Mouse (Mus musculus) spleen, postnatal 4 days (tissue): ENCODE results near the gene Iqschfp.

Source experiments
- DNase-seq, 2 experiments: peaks; one replicate each; pipeline ENCODE4 v3.0.0; 2022; ENCODE audit warnings: low spot score in 2 of 2

The Iqschfp gene

DNA sequence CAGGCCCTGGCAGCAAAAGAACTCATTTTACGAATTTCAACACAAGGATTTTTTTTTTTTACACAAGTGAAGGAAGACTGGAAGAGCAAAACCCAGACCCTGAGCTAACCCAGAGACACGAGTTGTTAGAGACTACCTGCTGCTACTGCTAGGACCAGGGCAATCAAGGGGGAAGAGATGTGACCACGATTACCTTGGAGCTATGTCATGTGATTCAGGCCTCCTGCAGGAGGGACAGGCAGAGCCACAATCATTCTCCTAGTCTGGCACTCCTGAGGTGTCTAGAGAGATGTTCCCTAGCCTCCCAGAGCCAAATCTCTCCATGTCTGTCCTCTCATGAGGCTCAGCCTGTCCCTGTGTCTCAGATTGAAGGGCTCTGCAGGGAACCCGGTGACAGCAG is 634.4 kb downstream of the Iqschfp start:
- DNase-seq = no peak

DNA sequence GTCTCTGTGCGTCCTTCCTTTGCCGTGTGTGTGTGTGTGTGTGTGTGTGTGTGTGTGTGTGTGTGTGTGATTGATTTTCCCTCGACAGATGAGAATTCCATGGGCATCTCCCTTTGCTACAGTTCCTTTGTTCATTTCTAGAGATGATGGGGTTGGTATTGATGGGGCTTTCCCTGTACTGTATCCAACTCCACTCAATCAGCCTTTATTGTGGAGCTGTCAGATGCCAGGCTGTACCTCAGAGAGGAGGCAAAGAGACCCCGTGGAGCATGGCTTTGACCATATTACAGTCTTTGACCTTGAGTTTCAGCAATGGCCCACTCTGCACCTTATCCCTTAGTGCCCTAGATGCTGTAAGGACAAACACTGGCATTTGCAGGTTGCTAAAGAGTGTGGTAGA is 635.1 kb downstream of the Iqschfp start:
- DNase-seq = no peak

DNA sequence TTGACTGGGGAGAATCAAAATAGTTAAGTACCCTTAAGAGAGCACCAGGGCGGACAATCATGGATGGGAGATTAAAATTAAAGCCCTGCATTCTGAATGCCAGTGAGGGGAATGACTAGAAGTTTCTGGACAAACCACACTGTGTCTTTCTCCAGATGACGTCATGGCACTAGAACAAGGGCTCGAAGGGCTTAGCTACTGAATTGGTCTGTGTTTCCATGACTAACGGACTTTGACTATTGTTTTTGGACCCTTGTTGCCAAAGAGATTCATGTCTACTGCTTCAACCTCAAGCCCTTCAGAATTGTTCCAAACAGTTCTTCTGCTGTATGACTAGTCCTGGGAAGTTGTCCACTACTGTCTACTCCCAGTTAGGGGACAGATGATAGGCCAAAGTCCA is 639.9 kb downstream of the Iqschfp start:
- no peak for DNase-seq

DNA sequence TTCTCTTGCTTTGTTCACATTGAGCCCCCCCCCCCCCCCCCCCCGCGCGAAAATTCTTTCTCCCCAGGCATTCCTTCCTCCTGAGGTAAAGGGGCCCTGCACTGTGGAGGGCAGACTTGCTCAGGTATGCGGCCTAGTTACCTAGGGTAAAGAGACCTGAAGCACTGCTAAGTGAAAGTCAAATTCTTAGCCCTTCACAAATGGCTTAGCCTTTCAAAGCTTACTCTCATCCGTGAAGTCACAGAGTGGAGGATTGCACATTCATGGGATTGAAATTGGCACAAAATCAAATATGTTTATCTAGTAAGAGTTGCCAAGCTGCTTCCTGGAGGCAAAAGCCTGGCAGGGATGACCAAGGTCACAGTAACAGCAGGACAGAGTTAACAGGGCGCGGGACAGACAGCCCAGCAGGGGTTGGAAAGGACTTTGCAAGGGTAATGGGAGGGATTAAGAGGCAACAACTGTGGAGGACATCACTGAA is 642.6 kb downstream of the Iqschfp start:
- DNase-seq = no peak

DNA sequence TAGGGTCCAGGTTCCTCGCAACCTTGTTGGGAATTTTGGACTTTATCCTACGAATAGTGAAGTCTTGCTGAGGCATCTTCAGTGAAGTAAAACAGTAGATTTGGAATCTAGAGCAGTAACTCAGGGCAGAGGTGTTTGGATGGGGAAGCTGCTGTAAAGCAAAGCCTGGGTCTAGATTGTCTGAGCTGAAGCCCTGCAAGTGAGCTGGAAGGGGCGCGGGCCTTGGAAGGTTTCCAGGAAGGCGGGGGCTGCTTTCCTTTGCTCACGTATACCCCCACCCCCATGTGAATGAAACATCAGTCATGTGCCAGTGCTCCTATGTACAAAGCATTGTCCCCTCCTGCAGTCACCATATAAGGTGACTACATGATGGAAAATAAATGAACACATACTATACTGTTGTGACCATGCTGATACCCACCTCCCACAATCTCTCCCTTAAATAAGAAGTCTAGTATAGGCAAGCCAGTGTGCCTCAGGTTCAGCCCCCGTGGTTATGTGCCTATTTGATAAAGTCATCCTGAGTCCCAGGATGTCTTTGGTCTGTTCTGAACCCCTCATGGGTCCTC is 643.2 kb downstream of the Iqschfp start:
- no peak for DNase-seq

DNA sequence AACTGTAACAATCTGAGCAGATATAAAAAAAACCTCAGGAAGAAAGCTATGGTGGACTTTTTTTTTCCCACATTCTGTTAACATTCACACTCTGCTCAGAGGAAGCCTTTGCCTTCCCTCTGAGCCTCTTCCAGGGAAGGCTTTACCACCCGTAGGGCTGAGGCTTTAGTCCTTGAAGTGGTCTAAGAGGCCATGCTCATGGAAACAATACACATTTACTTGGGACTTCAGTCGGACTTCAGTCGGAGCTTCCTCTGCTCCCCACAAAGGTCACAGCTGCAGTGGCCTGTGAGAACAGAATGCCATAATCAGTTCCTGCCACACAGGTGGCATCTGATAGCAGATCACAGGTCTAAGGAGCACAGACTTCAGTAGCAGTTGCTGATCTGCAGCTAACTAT is 644.0 kb downstream of the Iqschfp start:
- no peak for DNase-seq

DNA sequence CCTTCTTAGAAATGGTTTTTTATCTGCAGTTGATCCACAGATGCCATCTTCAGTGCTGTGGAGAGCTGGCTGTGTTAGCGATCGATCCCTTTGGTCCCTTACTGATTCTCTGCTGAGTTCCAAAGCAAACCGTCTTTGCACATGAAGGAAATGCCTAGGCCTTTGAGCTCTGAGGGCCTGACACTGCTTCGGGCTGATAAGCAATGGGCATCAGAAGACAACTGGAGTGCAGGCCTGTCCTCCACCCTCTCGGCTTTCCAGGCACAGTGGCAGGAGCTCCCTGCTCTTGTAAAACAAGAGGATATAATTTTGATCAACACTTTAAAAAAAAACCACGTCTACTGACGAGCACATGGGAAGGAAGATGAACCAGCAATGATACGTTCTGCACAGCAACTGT is 649.7 kb downstream of the Iqschfp start:
- DNase-seq = no peak

DNA sequence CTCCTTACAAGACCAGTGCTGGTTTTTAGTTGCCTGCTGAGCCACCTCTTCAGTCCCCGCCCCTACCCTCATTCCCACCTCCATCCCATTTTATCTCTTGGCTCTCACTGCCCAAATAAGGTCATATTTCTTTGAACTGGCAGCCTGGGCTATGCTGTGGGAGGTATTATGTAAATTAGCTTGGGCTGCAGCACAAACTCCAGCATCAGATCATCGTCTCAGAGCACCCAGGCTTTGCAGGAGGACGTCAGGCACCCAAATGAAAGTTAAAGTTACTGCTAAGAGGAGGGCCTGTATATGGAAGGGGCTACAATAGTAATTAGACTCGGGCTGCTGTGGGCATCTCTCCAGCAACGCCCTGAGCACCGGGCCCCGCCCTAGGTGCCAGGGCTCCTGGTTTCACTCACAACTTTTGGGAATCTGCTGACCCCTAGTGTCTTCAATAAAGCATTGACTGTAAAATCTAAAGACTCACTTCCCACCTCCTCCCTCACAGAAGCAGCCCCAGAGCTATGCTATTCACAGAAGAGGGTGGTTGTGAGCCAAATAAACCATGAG is 651.0 kb downstream of the Iqschfp start:
- no peak for DNase-seq

DNA sequence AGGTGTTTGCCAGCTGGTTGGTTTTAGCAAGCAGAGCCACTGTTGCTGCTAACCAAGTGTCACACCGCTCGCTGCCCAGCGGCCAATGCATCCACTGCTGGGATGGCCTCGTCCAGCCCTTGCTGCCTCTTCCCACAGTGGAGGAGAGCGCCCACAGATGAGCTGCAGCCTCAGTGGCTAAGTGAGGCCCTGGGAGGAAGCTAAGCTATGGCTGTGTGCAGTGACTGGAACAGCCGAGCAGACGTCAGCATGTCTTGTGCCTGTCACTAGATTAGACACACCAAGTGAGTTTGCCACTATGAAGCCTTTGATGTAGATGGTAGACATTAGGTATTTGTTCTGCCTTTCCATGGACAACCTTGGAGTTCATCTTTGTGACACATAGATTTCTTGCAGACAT is 652.8 kb downstream of the Iqschfp start:
- no peak for DNase-seq

DNA sequence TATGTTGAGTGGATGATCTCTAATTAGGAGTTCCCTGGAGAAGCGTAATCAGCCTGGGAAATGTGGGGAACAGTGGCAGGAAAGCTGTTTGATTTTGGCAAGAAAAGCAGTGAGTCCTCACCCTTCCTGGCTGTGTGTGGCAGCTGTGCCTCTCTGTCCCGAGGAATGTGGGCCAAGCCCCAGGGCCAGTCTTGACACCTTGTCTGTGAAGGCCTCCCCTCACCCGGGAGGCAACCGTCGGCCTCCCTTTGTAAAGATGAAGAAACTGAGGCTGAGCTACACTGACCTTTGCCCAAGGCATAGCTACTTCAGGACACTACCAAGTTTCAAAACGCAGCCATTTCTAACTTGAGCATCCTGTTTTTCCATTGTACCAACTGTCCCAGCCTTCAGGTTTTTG is 653.9 kb downstream of the Iqschfp start:
- DNase-seq = no peak

DNA sequence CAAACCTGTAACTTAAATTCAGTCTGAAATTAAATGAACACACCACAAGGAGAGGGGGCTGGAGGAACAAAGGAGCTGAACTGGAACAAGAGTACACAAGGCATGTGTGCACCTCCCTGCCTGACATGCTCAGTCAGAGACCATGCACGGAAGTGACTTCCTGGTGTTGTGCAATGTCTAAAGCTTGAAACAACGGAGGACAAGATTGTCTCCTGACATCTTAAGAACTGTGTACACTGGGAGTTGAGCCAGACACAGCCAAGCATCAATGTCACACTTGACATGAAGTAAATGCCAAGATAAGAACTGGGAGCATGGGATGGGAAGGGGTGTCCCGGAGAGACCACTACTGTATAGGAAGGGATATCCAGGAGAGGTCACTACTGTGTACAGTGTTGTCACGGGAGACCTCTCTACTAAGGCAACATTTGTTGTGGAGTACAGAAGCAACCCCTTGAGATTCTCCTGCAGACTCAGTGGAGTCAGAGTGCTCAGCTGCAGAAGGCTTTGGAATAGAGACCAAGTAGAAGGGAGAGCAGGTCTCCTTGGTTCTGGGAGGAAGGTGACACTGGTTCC is 663.1 kb downstream of the Iqschfp start:
- DNase-seq = no peak

DNA sequence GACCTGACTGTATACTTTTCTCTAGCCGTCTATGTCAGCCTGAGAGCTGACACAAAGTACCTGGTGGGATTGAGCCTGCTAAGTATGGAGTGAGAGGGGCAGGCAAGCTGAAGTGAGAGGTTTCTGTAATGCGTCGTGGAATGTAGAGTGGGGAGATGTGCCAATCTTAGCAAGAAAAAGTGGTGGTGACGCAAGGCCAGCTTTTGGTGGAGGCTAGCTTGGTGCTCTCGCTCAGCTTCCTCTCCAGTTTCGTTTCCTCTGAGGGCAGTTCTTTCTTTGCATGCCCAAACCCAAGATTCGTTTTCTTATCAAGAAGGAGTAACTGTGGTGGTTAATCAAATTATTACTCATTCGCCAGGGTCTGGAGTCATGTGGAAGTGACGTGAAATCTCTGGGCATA is 664.9 kb downstream of the Iqschfp start:
- no peak for DNase-seq

DNA sequence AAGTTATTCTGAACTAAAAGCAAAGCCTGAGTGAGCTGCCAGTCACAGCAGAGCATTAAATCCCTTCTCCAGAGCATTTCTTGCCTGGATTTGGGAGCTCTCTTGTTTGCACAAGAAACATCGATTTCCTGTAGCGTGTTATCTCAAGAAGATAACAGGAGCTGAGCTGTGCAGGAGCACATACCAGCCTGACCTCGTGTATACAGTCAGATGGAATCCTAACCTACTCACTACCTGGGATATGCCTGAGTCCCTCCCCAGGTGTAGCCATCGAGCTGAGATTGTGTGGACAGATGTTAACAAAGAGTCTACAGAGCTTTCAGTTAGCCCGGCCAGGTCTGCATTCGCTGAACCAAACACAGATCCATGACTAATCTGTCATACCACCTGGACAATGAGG is 666.7 kb downstream of the Iqschfp start:
- DNase-seq = no peak

DNA sequence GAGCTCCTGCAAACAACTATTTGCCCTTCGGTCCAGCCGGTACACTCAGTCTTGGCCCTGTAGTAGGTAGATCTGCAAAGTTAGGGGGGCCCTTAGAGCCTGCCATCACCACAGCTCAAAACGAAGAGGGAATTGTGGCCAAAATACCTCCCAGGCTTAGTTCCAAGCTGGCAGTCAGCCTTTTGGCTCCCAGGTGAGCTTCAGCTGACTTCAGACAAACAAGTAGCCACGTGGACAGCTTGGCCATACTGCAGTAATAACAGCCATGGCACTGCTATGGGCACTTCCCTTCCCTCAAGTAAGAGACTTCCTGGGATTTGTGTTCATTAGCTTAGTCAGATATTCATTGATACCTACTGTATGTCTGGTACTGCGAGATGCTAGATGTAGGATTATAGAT is 668.0 kb downstream of the Iqschfp start:
- DNase-seq = no peak

DNA sequence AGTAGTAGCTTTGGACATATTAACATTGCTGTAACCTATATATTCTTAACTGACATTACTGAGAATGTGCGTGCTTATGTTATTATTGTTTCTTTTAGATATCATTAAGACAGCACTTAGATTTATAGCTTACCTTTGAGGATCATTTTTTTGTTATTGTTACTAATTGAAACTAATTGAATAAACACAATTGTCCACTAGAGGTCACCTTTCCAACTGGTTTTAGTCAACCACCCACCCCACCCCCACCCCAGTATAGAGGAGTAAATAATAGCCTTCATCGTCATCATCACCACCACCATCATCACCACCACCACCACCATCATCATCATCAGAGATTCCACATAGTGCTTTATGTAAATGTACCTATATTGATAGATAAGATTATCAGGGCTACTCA is 670.8 kb downstream of the Iqschfp start:
- DNase-seq = no peak

DNA sequence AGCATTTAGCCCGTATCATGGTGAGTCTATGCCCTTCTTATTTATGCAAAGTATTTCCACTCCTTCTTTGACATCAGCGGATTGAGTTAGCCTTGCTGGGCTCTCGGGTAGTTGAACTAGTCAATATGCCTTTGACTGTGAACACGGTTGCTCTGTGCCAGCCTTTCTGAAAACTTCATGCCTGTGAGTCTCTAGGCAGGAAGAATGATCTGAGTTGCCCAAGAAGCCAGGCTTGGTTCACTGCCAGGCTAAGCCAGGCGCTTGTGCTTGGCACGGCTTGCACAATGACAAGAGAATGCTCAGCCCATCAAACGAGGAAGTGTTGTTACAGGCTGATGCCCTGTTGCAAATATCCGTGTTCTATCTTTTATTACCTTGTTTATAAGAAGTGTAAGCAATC is 671.9 kb downstream of the Iqschfp start:
- DNase-seq = no peak

DNA sequence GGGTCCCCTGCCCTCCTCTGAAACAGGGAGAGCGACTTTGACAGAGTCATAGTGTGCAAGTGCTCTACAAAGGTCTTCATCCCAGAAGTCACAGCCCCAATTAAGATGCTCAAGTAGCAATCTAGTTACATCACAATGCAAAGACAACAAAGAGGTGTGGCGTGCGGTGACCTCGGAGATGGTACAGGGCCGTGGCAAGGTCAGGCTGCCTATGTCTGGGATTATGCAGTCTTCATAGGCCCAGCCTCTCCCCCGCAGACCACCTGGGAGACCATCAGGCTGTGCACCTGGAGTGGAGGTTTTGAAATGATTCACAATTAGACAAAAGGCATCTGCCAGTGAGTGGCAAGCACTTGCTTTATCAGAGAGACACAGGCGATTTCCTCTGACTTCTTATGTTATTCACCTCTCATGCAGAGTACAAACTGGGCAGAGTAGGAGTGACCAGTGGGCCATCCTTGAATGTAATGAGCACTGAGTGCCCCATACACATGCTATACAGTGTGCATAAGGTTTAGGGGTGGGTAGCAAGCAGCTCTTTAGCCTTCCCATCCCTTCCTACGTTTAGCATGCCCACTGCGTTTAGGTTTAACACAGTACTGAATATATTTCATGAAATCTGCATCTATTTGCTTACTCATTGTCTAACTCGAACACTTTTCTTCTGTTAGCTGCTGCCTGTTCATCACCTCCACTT is 673.1 kb downstream of the Iqschfp start:
- no peak for DNase-seq

DNA sequence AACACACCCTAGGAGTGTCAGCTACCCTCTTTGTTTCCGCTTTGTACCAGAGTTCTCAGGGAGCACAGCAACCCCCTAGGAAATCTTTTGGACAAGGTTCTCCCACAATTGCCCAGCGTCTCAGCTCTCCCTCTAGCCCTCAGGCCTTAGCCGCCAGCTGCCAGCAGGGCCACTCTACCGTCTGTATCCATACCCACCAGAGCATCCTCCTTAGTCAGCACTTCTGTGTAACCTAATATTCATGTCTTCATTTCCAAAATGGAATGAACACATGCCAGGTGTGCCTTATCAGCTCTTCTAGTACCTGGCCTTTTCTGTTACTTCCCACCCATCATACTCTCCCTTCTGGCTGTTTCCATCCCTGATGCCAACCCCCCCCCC is 673.6 kb downstream of the Iqschfp start:
- DNase-seq = no peak

DNA sequence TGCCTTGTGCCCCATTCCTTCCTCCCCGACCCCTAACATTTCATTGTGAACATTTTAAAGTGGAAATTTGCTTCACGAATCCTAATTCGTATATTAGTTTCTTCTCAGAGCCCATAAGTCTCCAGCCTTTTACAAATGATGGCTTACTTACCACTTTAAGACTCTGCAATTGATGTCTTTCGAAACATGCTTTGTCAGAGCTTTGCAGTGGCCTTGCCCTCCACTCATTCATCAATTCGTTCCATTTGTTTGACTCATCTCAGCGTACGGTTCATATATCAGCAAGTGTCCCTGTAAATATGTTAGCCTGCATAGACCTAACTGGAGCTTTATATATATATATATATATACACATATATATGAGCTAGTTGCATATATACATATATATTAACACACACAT is 675.5 kb downstream of the Iqschfp start:
- DNase-seq = no peak

DNA sequence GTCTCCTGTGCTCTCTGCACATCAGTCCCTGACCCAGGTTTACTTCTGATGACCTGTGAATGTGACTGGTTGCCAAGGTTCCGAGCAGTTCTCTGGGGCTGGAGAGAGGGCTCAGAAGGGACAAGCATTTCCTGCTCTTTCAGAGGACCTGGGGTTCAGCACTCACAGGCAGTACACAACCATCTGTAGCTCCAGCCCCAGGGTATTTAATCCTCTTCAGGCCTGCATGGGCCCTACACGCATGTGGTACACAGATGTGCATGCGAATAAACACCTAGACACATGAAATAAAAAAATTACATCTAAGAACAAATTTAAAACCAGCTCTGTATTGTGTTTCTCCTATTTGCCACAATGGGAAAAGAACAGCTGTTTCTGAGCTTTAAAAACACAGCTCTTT is 676.1 kb downstream of the Iqschfp start:
- no peak for DNase-seq

DNA sequence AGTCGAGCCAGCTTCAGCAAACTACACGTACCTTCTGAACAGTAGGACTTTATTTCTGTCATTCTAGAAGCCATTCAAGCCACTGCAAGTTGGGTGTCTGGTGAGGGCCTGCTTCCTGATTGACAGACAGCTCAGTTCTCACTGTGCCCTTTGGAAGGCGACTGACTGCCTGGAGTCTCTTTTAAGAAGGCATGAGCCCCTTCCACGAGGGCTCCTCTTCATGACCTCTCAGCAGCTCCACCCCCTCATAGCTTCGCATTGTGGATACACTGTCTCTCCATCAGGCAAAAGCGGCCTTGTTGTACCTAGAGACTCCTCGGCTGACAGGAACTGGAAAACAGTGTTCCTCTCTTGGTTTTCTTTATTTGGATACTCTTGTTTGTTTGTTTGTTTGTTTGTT is 676.7 kb downstream of the Iqschfp start:
- no peak for DNase-seq

DNA sequence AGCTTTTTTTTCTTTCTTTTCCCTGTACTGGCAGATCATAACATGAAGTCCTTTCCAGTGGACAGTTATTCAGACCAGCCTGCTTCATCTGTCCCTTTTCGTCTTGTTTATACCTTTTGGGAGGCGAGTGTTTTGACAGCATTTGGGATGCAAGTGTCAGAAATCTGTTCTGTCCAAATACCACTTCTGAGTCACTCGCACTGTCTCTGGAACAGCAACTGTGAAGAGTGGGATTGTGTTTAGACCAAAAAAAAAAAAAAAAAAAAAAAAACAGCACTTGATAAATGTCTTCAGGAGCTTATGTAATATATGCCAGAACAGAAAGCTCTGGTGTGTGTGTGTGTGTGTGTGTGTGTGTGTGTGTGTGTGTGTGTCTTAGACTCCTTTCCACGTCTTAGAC is 678.3 kb downstream of the Iqschfp start:
- DNase-seq = no peak
